Mouse (Mus musculus) bone marrow, adult 2 months (tissue): ENCODE results near the gene Rtn4rl1. TPM values are rescaled to one million over a fixed set of nuclear protein-coding genes. Genes with fewer than 3 reads are reported as not detected.

Experiments used
- H3K27ac ChIP-seq: fragments of 200-500 bp; 2 replicates; pipeline ENCODE4 v1.5.1; 2012; ENCODE audit warnings: low read depth, mild to moderate bottlenecking, control low read depth, inconsistent platforms, low read length; ENCODE audit not compliant: control insufficient read depth, poor library complexity, insufficient read depth
- H3K4me1 ChIP-seq: fragments of 200-500 bp; 2 replicates; pipeline ENCODE4 v1.6.1; 2011; ENCODE audit warnings: low read length; ENCODE audit not compliant: control insufficient read depth, insufficient read depth
- H3K4me3 ChIP-seq: fragments of 200-500 bp; replicated peaks from 2 replicates; pipeline ENCODE3; 2011; ENCODE audit warnings: mild to moderate bottlenecking, low read depth, low read length, control low read depth; ENCODE audit not compliant: control insufficient read depth
- CTCF ChIP-seq: fragments of 200-500 bp; IDR thresholded peaks from 2 replicates; pipeline ENCODE4 v1.5.1; 2011; ENCODE audit warnings: low read length, control low read depth; ENCODE audit not compliant: control insufficient read depth, insufficient read depth
- POLR2A ChIP-seq: fragments of 200-500 bp; IDR thresholded peaks from 2 replicates; pipeline ENCODE4 v1.6.1; 2011; ENCODE audit warnings: low read depth, mild to moderate bottlenecking, control low read depth, low read length, borderline replicate concordance; ENCODE audit not compliant: control insufficient read depth
- WGBS: fragments of 180-500 bp; shearing (Covaris S2); methylation state at CpG from one replicate; pipeline ENCODE4 v1.1.7; 2018; 5-methylcytosine and 5-hydroxymethylcytosine counted together
- polyA plus RNA-seq: library from polyadenylated mRNA; stranded (reverse); fragments of >200 nt; gene quantifications from 2 replicates; pipeline ENCODE4 v1.2.4, GENCODE M21; 2011; ENCODE audit warnings: low replicate concordance; ENCODE audit not compliant: missing spikeins, insufficient read depth, insufficient read length

The Rtn4rl1 gene
- polyA plus RNA-seq, 1 experiment: 0.85 TPM

DNA sequence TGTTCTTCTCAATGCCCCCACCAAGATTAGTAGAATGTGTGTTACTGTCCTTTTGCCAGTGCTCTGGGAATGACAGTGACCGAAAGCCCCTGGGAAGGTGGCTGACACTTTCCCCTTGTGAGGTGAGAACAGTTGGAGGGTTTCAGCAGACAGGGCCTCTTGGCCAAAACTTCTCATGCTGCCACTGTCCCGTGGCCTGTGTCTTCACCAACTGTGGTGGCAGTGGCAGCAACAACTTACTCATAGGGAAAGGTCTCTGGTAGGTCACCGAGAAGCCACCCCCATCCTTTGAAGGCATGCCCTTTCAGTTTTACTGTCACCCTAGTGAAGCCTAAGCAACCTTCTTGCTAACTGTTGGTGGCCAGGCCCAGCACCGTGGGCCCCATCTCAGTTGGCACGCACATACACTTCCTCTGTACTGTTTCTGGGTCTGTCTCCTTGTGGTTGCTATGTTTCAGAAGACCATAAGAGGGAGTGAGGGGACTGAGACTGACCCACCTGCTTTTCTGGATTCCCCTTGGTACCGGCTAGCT lies 39.5 kb upstream of the Rtn4rl1 start:
- H3K27ac ChIP-seq: no peak overlapping the region; the same call in 1 of the 2 replicates
- 27% methylated on average over 6 of the region's 6 CpGs for WGBS
- peaks cover 7% of the 10 kb centered on the region; the same call in 1 of the 2 replicates for H3K4me1 ChIP-seq
- no peak overlapping the region for H3K4me3 ChIP-seq
- TF ChIP-seq POLR2A (no peak), CTCF (no peak)

DNA sequence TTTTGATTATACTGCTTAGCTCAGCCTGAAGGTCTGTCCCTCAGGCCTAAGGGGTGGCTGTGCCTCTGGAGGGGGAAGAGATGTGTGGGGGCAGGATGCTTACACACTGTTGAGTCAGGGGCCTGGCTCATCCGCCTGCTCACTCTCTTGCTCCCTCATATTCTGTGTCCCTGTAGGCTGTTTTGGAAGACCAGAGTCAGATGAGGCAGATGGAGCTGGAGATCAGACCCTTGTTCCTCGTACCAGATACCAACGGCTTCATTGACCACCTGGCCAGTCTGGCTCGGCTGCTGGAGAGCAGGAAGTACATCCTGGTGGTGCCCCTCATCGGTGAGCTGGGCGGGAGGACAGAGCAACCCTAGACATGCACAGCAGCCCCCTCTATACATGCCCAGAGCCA lies 37.6 kb upstream of the Rtn4rl1 start:
- TF ChIP-seq CTCF (no peak), POLR2A (no peak)
- WGBS: 75% methylated on average over 6 of the region's 6 CpGs
- H3K27ac ChIP-seq: no peak overlapping the region
- peaks cover 7% of the 10 kb centered on the region; the same call in 1 of the 2 replicates for H3K4me1 ChIP-seq
- no peak overlapping the region for H3K4me3 ChIP-seq

DNA sequence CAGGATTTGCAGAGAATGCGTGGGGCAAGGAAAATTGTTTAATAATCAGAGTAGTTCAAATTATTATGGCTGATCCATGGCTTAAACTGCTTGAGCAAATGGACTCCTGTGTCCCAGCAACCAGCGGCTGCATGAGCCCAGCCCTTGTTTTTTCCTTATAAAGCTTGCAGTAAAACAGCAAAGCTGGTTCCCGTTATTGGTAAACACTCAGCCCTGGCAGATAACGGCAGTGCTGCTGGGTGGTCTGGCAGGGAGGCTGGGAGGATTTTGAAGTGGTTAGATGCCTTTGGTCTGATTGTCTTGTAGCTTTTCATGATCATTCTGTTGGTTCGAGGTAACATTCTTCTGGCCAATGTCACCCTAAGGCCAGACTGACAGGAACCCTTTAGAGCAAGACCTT lies 37.2 kb upstream of the Rtn4rl1 start:
- TF ChIP-seq POLR2A (no peak), CTCF (no peak)
- Histone ChIP-seq H3K27ac (no peak overlapping the region), H3K4me3 (no peak overlapping the region), H3K4me1 (peaks cover 7% of the 10 kb centered on the region; the same call in 1 of the 2 replicates)
- 84% methylated on average over 5 of the region's 5 CpGs for WGBS

DNA sequence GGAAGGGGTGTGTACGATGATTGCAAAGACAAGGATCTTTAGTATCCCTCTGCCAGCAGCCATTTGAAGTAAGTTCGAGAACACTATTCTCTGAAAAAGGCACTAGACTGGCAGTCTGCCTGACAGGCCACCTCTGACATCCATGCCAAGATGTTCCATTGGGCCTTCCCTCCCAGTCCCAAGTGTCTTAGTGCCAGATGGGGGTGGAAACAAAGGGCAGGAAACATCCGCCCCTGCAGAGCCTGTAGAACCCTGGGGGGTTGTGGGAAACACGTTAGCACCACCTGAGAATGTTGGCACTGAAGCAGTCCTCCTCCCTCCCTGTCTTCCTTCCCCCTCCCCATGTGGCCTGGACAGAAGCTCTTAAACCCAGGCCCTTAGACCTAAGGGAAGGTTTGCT lies 36.5 kb upstream of the Rtn4rl1 start:
- Histone ChIP-seq H3K4me3 (no peak overlapping the region), H3K4me1 (peaks cover 7% of the 10 kb centered on the region; the same call in 1 of the 2 replicates), H3K27ac (no peak overlapping the region)
- whole genome bisulfite sequencing: 59% methylated on average over 4 of the region's 4 CpGs
- TF ChIP-seq CTCF (no peak), POLR2A (no peak)

DNA sequence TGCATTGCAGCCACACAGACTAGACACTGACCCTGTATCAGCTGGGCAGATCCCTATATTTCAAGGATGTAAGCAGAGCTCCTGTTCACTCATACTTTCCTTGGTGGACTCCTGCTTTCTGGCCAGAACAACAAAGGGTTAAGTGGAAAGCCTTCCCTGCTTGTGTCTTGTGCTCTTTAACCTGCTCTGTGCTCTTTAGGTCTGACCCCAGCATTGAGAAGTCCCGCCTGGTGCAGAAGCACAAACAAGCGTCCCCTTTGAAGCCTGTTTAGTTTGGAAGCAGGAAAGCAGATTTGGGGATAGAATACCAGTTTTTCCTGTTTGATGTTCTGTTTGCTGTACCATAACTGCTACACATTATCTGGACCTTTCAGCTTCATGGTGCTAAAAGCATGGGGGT lies 35.7 kb upstream of the Rtn4rl1 start:
- H3K4me1 ChIP-seq: peaks cover 5% of the 10 kb centered on the region; the same call in 1 of the 2 replicates
- H3K4me3 ChIP-seq: no peak overlapping the region
- no peak for TF ChIP-seq CTCF
- no peak for TF ChIP-seq POLR2A
- WGBS: 89% methylated on average over 2 of the region's 2 CpGs
- no peak overlapping the region for H3K27ac ChIP-seq

DNA sequence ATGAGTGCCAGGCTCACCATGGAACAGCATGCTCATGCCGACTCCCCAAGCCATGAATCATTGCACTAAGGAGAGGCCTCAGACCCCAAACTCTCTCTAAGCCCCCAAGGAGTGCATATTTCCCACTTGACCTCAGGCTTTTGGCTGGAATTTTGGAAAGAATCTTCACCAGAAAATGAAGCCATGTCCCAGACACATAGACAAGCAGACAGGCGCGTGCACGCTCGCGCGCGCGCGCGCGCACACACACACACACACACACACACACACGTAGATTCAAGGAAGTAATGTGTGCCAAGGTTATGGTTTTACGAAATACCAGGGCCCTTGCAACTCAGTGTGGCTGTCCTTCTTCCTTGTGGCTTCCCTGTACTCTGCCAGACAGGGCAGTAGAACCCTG lies 35.2 kb upstream of the Rtn4rl1 start:
- H3K4me1 ChIP-seq: peaks cover 5% of the 10 kb centered on the region
- H3K27ac ChIP-seq: no peak overlapping the region
- H3K4me3 ChIP-seq: no peak overlapping the region
- WGBS: 60% methylated on average over 14 of the region's 14 CpGs
- TF ChIP-seq POLR2A (no peak), CTCF (no peak)

DNA sequence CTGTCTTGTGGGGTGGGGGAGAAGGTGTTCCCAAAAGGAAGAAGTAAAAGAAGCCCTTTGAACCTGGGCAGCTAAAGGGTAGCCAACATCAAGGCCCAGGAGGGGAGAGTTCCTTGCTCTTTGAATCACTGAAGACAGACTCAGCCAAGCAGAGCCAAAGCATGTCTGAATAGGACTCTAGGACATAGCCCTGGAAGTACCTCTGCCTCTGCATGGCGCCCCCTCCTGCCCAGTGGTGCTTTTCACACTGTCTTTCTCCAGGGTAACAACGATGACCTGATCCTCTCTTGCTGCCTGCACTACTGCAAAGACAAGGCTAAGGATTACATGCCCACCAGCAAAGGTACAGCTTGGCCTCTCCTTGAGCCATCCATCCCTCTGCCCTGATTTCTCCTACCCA lies 34.0 kb upstream of the Rtn4rl1 start:
- Histone ChIP-seq H3K27ac (no peak overlapping the region), H3K4me1 (peaks cover 3% of the 10 kb centered on the region), H3K4me3 (no peak overlapping the region)
- 55% methylated on average over 2 of the region's 2 CpGs for WGBS
- TF ChIP-seq CTCF (peak; percentile 66), POLR2A (no peak)

DNA sequence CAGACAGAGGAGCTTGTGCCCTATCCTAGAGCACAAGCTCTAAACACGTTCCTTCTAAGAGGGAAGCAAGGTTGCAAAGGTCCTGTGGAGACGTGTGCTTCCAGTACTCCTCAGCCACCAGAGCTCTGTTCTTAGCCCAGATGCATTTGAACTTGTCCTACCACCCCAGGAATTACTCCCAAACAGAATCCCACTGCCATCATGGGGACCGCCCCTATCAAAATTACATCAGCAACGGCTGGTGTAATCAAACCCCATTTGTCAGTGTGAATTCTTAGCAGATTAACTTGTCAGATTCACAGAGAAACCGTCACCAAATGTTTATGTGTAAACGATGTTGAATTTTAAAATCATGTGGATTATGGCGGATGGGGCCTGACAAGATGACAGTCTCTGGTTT lies 32.6 kb upstream of the Rtn4rl1 start:
- Histone ChIP-seq H3K4me3 (no peak overlapping the region), H3K4me1 (peaks cover 6% of the 10 kb centered on the region), H3K27ac (no peak overlapping the region)
- WGBS: 86% methylated on average over 7 of the region's 7 CpGs
- no peak for TF ChIP-seq POLR2A
- no peak for TF ChIP-seq CTCF
